8 mouse cellular contexts compared by ENCODE assay signal in the genomic region with DNA sequence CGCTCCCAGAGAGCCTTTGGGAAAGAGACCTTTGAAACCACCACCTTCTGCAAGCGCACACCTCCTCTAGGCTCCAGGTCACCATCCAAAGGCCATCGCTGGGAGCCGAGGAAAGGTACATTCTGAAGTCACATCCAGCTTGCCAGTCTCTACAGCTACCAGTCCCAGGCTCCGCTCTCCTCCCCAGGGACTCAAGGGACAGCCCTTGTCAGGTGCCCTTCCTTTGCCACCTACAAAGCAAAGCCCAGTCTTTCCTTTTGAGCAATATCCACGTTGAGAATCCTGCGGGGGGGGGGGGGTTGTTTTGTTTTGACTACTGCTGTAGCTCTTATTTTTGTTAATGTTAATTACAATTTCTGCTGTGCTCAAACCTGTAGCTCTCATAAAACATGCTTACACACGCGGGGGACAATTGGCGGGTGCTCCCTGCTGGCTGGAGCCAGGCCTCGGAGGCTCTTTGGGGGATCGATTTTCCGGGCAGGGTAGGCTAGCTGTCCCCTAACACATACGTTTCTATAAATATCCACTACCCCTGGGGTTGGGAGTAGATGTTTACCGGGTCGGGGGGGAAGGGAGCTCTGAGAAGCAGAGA. TPM values are rescaled to one million over a fixed set of nuclear protein-coding genes. Genes with fewer than 3 reads are reported as not detected.
A peak's percentile ranks its signal among the peaks of the same experiment; 100 is the strongest.
DNase-seq lines count a peak whose midpoint lies in the region; ATAC-seq and TF ChIP-seq lines count a peak whose summit lies in the region.

No protein-coding gene starts in this region.

- peak in 1 of 2 experiments; percentile 35 for DNase-seq in heart, adult 2 months
- no peak for DNase-seq in heart, postnatal 36 days
- DNase-seq in forebrain, embryonic 11.5 days (ENCODE audit: low spot score): peak; percentile 61
- DNase-seq in kidney, adult 2 months: peak; percentile 81
- DNase-seq in adipocyte (ENCODE audit: low spot score): no peak

- no peaks in the 10 kb centered on the region for H3K27me3 ChIP-seq in heart, adult 2 months (ENCODE audit: control insufficient read depth, insufficient read depth, low read length)
- no peaks in the 10 kb centered on the region for H3K27me3 ChIP-seq in ES-Bruce4 (ENCODE audit: control insufficient read depth, insufficient read depth, low read length, poor library complexity, severe bottlenecking)
- H3K27me3 ChIP-seq in forebrain, embryonic 11.5 days (ENCODE audit: control insufficient read depth, insufficient read depth, low read length): no peaks in the 10 kb centered on the region
- H3K27me3 ChIP-seq in kidney, adult 2 months (replicated peaks; ENCODE audit: control insufficient read depth, insufficient read depth, low read length): no peaks in the 10 kb centered on the region
- no peaks in the 10 kb centered on the region for H3K27me3 ChIP-seq in midbrain, embryonic 12.5 days

- peak overlapping the region; percentile 90 for H3K4me2 ChIP-seq in forebrain, embryonic 11.5 days (ENCODE audit: low read depth, low read length, severe bottlenecking)
- H3K4me2 ChIP-seq in midbrain, embryonic 12.5 days (replicated peaks): peak overlapping the region; percentile 87

- no peak for TF ChIP-seq EP300 in heart, adult 2 months (IDR thresholded peaks at IDR 0.05; ENCODE audit: insufficient read depth, low read depth, low read length)
- no peak for TF ChIP-seq EP300 in ES-Bruce4 (IDR thresholded peaks at IDR 0.05; ENCODE audit: insufficient read depth, low read depth, low read length)

- H3K9ac ChIP-seq in heart, adult 2 months (ENCODE audit: low read depth, low read length): peak overlapping the region; percentile 100
- peak overlapping the region; percentile 96 for H3K9ac ChIP-seq in ES-Bruce4 (ENCODE audit: low read depth, poor library complexity, severe bottlenecking)
- peak overlapping the region; percentile 97 for H3K9ac ChIP-seq in forebrain, embryonic 11.5 days (ENCODE audit: low read length)
- peak overlapping the region; percentile 98 for H3K9ac ChIP-seq in midbrain, embryonic 12.5 days (replicated peaks)

- H3K4me3 ChIP-seq in heart, adult 2 months: peak overlapping the region; percentile 94
- H3K4me3 ChIP-seq in ES-Bruce4 (ENCODE audit: low read depth, low read length): peak overlapping the region; percentile 65
- peak overlapping the region; percentile 97 for H3K4me3 ChIP-seq in forebrain, embryonic 11.5 days (ENCODE audit: low read depth, low read length)
- H3K4me3 ChIP-seq in kidney, adult 2 months (ENCODE audit: insufficient read depth, low read depth, low read length): peak overlapping the region; percentile 97
- peak overlapping the region; percentile 98 for H3K4me3 ChIP-seq in midbrain, embryonic 12.5 days

- no peak for TF ChIP-seq POLR2A in heart, adult 2 months (IDR thresholded peaks at IDR 0.05; ENCODE audit: insufficient read depth, low read depth, low read length)
- TF ChIP-seq POLR2A in ES-Bruce4 (IDR thresholded peaks at IDR 0.05; ENCODE audit: insufficient read depth, low read length): no peak
- TF ChIP-seq POLR2A in kidney, adult 2 months (IDR thresholded peaks at IDR 0.05; ENCODE audit: low read depth, low read length): no peak

- no peaks in the 10 kb centered on the region for H3K9me3 ChIP-seq in ES-Bruce4 (replicated peaks; ENCODE audit: control insufficient read depth, insufficient read depth, low read length, poor library complexity, severe bottlenecking)
- H3K9me3 ChIP-seq in forebrain, embryonic 11.5 days (ENCODE audit: control insufficient read depth, low read length): no peaks in the 10 kb centered on the region
- no peaks in the 10 kb centered on the region for H3K9me3 ChIP-seq in midbrain, embryonic 12.5 days

- intact Hi-C loops in heart, adult 2 months (cut with DNase I): loop anchor here (5.0 kb wide), 4 partner anchors 65 to 375 kb away; a partner anchor contains a TSS
- intact Hi-C loops in heart, postnatal 36 days (cut with DNase I): loop anchor here (5.0 kb wide), 6 partner anchors 55 to 375 kb away; a partner anchor contains a TSS

- peaks cover 4% of the 10 kb centered on the region for H3K4me1 ChIP-seq in heart, adult 2 months (ENCODE audit: control insufficient read depth, insufficient read depth, low read length)
- H3K4me1 ChIP-seq in ES-Bruce4 (ENCODE audit: control insufficient read depth, insufficient read depth, low read length): no peaks in the 10 kb centered on the region
- peaks cover 10% of the 10 kb centered on the region for H3K4me1 ChIP-seq in forebrain, embryonic 11.5 days (replicated peaks; ENCODE audit: control insufficient read depth, insufficient read depth, low read length)
- peaks cover 10% of the 10 kb centered on the region for H3K4me1 ChIP-seq in kidney, adult 2 months (ENCODE audit: control insufficient read depth, insufficient read depth, low read length)
- peaks cover 33% of the 10 kb centered on the region for H3K4me1 ChIP-seq in midbrain, embryonic 12.5 days

- H3K36me3 ChIP-seq in heart, adult 2 months (ENCODE audit: control insufficient read depth, insufficient read depth, low read length): peaks cover 2% of the 10 kb centered on the region
- no peaks in the 10 kb centered on the region; the same call in 1 of the 2 replicates for H3K36me3 ChIP-seq in ES-Bruce4 (ENCODE audit: control insufficient read depth, insufficient read depth, low read length, poor library complexity, severe bottlenecking)
- H3K36me3 ChIP-seq in forebrain, embryonic 11.5 days (ENCODE audit: control insufficient read depth, insufficient read depth, low read length): peaks cover 4% of the 10 kb centered on the region; the same call in 1 of the 2 replicates
- H3K36me3 ChIP-seq in kidney, adult 2 months (ENCODE audit: control insufficient read depth, insufficient read depth, low read length): no peaks in the 10 kb centered on the region
- peaks cover 23% of the 10 kb centered on the region for H3K36me3 ChIP-seq in midbrain, embryonic 12.5 days

- ATAC-seq in forebrain, embryonic 11.5 days (replicated peaks; ENCODE audit: low FRiP score): peak; percentile 7
- peak; percentile 7; the same call in 1 of the 2 replicates for ATAC-seq in midbrain, embryonic 12.5 days (ENCODE audit: low FRiP score, low read depth)
- no peak for ATAC-seq in megakaryocyte-erythroid progenitor cell, adult 5-6 weeks (replicated peaks; ENCODE audit: low FRiP score, low TSS enrichment, poor library complexity, severe bottlenecking)

- 14% methylated on average over 16 of the region's 16 CpGs for WGBS in heart, adult 2 months
- WGBS in forebrain, embryonic 11.5 days: 10% methylated on average over 16 of the region's 16 CpGs
- 9% methylated on average over 16 of the region's 16 CpGs for WGBS in kidney, adult 2 months
- 12% methylated on average over 16 of the region's 16 CpGs for WGBS in midbrain, embryonic 12.5 days

- no peak for TF ChIP-seq CTCF in heart, adult 2 months (IDR thresholded peaks at IDR 0.05)
- no peak for TF ChIP-seq CTCF in ES-Bruce4 (IDR thresholded peaks at IDR 0.05; ENCODE audit: low read depth, low read length)
- no peak for TF ChIP-seq CTCF in kidney, adult 2 months (conservative IDR thresholded peaks at IDR 0.05; ENCODE audit: insufficient read depth, insufficient read length, low read depth, low read length)

- peak overlapping the region; percentile 96 for H3K27ac ChIP-seq in heart, adult 2 months
- H3K27ac ChIP-seq in ES-Bruce4 (ENCODE audit: insufficient read depth, low read length): no peak overlapping the region
- peak overlapping the region; percentile 94; the same call in 1 of the 2 replicates for H3K27ac ChIP-seq in forebrain, embryonic 11.5 days (ENCODE audit: low read depth, low read length)
- peak overlapping the region; percentile 89 for H3K27ac ChIP-seq in kidney, adult 2 months (ENCODE audit: insufficient read depth, low read depth, low read length)
- peak overlapping the region; percentile 97 for H3K27ac ChIP-seq in midbrain, embryonic 12.5 days (replicated peaks)

- H3K79me2 ChIP-seq in heart, adult 2 months (replicated peaks; ENCODE audit: control insufficient read depth, insufficient read depth, low read length): peaks cover 4% of the 10 kb centered on the region; the same call in 1 of the 2 replicates

RNA-seq across cellular contexts. Expression of a gene that starts 2.6 kb away (rescaled TPM):
- total RNA-seq in heart, adult 2 months (2021): 10 to 100 TPM; 32.4 to 42.1 TPM
- 12.1 and 23.2 TPM in 2 replicates for polyA plus RNA-seq in heart, adult 2 months (2012; rRNA removed)
- total RNA-seq in heart, postnatal 36 days (2021): 10 to 100 TPM; 36.4 to 40.3 TPM
- polyA plus RNA-seq in ES-Bruce4 (2011; ENCODE audit: insufficient read depth, insufficient read length, low read depth, missing spikeins): 16.4 and 23.1 TPM in 2 replicates
- polyA plus RNA-seq in forebrain, embryonic 11.5 days (2014; fragmentation: Nextera tagmentation; extraction: Ambion mirVana): 10.5 and 11.2 TPM in 2 replicates
- 21.2 and 21.5 TPM in 2 replicates for polyA plus RNA-seq in kidney, adult 2 months (2012; rRNA removed)
- polyA plus RNA-seq in midbrain, embryonic 12.5 days (2016; fragmentation: Nextera tagmentation; extraction: Ambion mirVana): 12.1 and 12.8 TPM in 2 replicates
- total RNA-seq in megakaryocyte-erythroid progenitor cell, adult 5-6 weeks (2014; fragmentation: Nextera tagmentation): 11.1 and 16.6 TPM in 2 replicates
- 11.5 and 11.7 TPM in 2 replicates for total RNA-seq in megakaryocyte-erythroid progenitor cell, adult 5-6 weeks (2017)

Comparison
In these comparisons a context has a peak if more than half of its experiments do, and no peak if none do; other contexts are left out.
1. DNase-seq: peak in forebrain, embryonic 11.5 days (single experiment) and kidney, adult 2 months (single experiment); none in heart, postnatal 36 days (0 of 2) and adipocyte (single experiment).
2. Peak in every context shown above with its lines, with median percentiles within 50 percentile points of each other: H3K4me3 ChIP-seq and H3K9ac ChIP-seq.